Mouse (Mus musculus): ENCODE measurements around the gene Lamc3. TPM values are rescaled to one million over a fixed set of nuclear protein-coding genes. Genes with fewer than 3 reads are reported as not detected.
A peak's percentile ranks its signal among the peaks of the same experiment; 100 is the strongest.
"Not testable (repeated sequence)": the region's sequence is repeated elsewhere in the genome, so short reads cannot be mapped to it uniquely, and the experiment has no call there.

The Lamc3 gene
- polyA plus RNA-seq, 1 experiment from 2014 or later, result 4.1 TPM

DNA sequence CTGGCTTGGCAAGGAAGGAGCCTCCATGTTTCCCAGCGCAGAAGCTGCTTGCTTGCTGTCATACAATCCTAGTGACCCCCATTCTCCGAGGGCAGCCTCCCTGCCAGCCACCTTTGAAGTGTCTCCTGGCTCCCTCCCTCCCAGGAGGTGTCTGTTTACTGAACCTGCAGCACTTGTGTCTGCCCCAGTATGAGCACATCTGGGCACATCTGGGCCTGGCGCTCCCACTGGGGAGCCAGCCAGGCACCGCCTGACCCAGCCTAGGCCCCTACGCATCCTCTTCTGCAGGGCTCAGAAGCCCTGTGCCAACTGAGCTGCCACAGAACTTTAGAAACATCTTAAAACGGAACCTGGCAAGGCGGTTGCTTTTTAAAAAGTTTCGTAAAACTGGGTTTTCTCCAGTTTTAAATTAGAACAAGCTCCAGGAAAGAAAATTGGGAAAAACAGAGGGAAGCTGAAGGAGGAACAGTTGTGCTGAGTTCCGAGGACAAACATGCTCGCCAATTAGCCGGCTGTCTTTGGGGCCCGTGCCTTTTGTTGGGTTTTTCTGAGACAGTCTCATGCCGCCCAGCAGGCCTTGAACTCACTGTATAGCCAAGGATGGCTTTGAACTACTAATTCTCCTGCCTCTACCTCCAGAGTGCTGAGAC, 7.3 kb downstream of the Lamc3 start:
- Histone ChIP-seq H3K4me2 (replicated peaks; ENCODE audit: low read depth, low read length) (no peak overlapping the region), H3K27ac (ENCODE audit: low read length) (no peak overlapping the region; the same call in 1 of the 2 replicates)
- 50% methylated on average over 13 of the region's 13 CpGs for WGBS

GRCm38 (mm10) chr2:31900932-31901331, 13.8 kb downstream of the Lamc3 start:
- 80% methylated on average over 4 of the region's 4 CpGs for WGBS
- Histone ChIP-seq H3K9ac (replicated peaks; ENCODE audit: low read length) (no peak overlapping the region), H3K9me3 (ENCODE audit: low read length) (no peaks in the 10 kb centered on the region), H3K27ac (ENCODE audit: low read length) (no peak overlapping the region), H3K4me3 (ENCODE audit: low read length) (no peak overlapping the region), H3K36me3 (ENCODE audit: insufficient read depth, low read length) (no peaks in the 10 kb centered on the region), H3K4me1 (ENCODE audit: insufficient read depth, low read length) (no peaks in the 10 kb centered on the region), H3K4me2 (replicated peaks; ENCODE audit: low read depth, low read length) (no peak overlapping the region), H3K27me3 (ENCODE audit: insufficient read depth, low read length) (no peaks in the 10 kb centered on the region)
- ATAC-seq (ENCODE audit: low FRiP score, low TSS enrichment), result no peak

More for the DNA sequence above, 7.3 kb downstream of the Lamc3 start:
- peak; percentile 28; the same call in 1 of the 2 replicates for ATAC-seq (ENCODE audit: low FRiP score, low TSS enrichment)
- no peak overlapping the region for H3K9ac ChIP-seq (replicated peaks; ENCODE audit: low read length)
- H3K27me3 ChIP-seq (ENCODE audit: insufficient read depth, low read length), result no peaks in the 10 kb centered on the region
- peaks cover 28% of the 10 kb centered on the region for H3K4me1 ChIP-seq (ENCODE audit: insufficient read depth, low read length)
- no peaks in the 10 kb centered on the region for H3K36me3 ChIP-seq (ENCODE audit: insufficient read depth, low read length)
- H3K4me3 ChIP-seq (ENCODE audit: low read length), result no peak overlapping the region
- no peaks in the 10 kb centered on the region for H3K9me3 ChIP-seq (ENCODE audit: low read length)

DNA sequence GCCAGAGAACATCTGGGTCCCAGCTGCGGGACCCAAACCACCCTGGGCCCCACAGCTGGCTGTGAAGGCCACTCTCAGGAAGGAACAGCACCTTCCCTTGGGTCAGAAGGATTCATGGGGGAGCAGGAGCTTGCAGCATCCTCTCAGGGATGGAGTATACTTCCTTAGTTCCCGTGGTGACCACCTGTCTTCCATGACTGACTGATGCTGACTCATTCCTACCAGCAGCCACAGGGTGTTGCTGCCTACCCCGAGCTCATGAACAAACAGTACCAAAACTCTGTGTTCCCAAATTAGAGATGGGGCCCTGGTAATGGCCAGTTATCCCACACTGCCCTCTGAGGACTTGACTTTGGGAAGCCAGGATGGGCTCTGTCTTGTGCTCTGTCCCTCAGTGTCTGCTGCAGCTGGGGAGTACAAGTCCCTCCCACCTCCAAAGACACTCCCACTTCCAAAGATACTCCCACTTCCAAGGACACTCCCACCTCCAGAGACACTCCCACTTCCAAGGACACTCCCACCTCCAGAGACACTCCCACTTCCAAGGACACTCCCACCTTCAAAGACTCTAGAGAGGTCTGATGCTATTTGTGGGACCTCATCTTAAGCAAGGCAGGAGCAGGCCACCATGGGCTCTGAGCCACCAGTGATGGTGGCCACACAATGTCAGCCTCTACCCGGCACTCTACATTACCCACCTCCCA, 14.7 kb downstream of the Lamc3 start:
- no peak overlapping the region for H3K4me2 ChIP-seq (replicated peaks; ENCODE audit: low read depth, low read length)
- H3K36me3 ChIP-seq (ENCODE audit: insufficient read depth, low read length), result no peaks in the 10 kb centered on the region
- H3K9me3 ChIP-seq (ENCODE audit: low read length), result no peaks in the 10 kb centered on the region
- ATAC-seq (ENCODE audit: low FRiP score, low TSS enrichment), result no peak
- H3K27ac ChIP-seq (ENCODE audit: low read length), result no peak overlapping the region
- H3K4me1 ChIP-seq (ENCODE audit: insufficient read depth, low read length), result peaks cover 4% of the 10 kb centered on the region; the same call in 1 of the 2 replicates
- no peak overlapping the region for H3K4me3 ChIP-seq (ENCODE audit: low read length)
- no peaks in the 10 kb centered on the region for H3K27me3 ChIP-seq (ENCODE audit: insufficient read depth, low read length)
- WGBS, result 48% methylated on average over 4 of the region's 4 CpGs
- H3K9ac ChIP-seq (replicated peaks; ENCODE audit: low read length), result no peak overlapping the region

DNA sequence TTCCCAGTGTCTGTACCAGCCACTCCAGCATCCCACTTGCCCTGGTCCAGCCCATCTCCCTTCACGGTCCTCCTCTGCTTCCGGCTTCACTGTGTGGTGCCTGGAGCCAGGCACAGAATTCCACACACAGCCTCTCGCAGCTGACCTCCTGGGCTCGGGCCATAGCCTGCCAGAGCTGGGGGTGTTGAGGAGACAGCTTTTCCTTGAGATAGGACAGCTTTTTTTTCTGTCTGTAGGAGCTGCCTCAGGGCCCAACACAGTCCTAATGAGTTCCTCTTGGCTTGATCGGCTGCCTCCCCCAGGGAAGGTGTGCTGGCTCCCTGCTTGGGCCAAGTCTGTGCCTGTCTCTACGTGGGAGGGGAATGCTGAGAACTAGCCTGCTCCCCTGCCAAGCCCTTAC, 17.0 kb downstream of the Lamc3 start:
- no peak overlapping the region for H3K4me3 ChIP-seq (ENCODE audit: low read length)
- WGBS, result 26% methylated on average over 6 of the region's 6 CpGs
- H3K36me3 ChIP-seq (ENCODE audit: insufficient read depth, low read length), result no peaks in the 10 kb centered on the region
- no peaks in the 10 kb centered on the region for H3K27me3 ChIP-seq (ENCODE audit: insufficient read depth, low read length)
- H3K9me3 ChIP-seq (ENCODE audit: low read length), result no peaks in the 10 kb centered on the region
- H3K4me2 ChIP-seq (replicated peaks; ENCODE audit: low read depth, low read length), result no peak overlapping the region
- H3K27ac ChIP-seq (ENCODE audit: low read length), result no peak overlapping the region
- peaks cover 4% of the 10 kb centered on the region; the same call in 1 of the 2 replicates for H3K4me1 ChIP-seq (ENCODE audit: insufficient read depth, low read length)
- ATAC-seq (ENCODE audit: low FRiP score, low TSS enrichment), result no peak
- no peak overlapping the region for H3K9ac ChIP-seq (replicated peaks; ENCODE audit: low read length)

- H3K4me3 ChIP-seq (ENCODE audit: low read length), result no peak overlapping the region
- no peak overlapping the region for H3K27ac ChIP-seq (ENCODE audit: low read length)
- no peak overlapping the region for H3K9ac ChIP-seq (replicated peaks; ENCODE audit: low read length)
- H3K9me3 ChIP-seq (ENCODE audit: low read length), result no peaks in the 10 kb centered on the region
- no peak for ATAC-seq (ENCODE audit: low FRiP score, low TSS enrichment)
- H3K4me1 ChIP-seq (ENCODE audit: insufficient read depth, low read length), result peaks cover 4% of the 10 kb centered on the region; the same call in 1 of the 2 replicates
- no peaks in the 10 kb centered on the region for H3K36me3 ChIP-seq (ENCODE audit: insufficient read depth, low read length)
- 18% methylated on average over 8 of the region's 8 CpGs for WGBS
- no peak overlapping the region for H3K4me2 ChIP-seq (replicated peaks; ENCODE audit: low read depth, low read length)
- H3K27me3 ChIP-seq (ENCODE audit: insufficient read depth, low read length), result no peaks in the 10 kb centered on the region
Observed at GRCm38 (mm10) chr2:31904622-31905021, 17.5 kb downstream of the Lamc3 start.

DNA sequence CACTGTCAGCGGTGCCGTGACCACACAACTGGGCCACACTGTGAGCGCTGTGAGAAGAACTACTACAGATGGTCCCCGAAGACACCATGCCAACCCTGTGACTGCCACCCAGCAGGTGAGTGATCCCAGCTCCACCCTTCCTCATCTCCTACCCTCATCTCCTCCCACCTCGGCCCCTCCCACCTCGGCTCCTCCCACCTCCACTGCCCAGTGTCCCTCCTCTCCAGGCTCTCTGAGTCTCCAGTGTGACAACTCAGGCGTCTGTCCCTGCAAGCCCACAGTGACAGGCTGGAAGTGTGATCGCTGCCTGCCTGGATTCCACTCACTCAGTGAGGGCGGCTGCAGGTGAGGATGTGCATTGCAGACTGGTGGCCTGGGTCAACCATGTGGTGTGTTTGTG, 18.6 kb downstream of the Lamc3 start:
- H3K27me3 ChIP-seq (ENCODE audit: insufficient read depth, low read length), result no peaks in the 10 kb centered on the region
- no peak overlapping the region for H3K9ac ChIP-seq (replicated peaks; ENCODE audit: low read length)
- no peaks in the 10 kb centered on the region for H3K9me3 ChIP-seq (ENCODE audit: low read length)
- no peaks in the 10 kb centered on the region for H3K36me3 ChIP-seq (ENCODE audit: insufficient read depth, low read length)
- WGBS, result 37% methylated on average over 9 of the region's 9 CpGs
- H3K27ac ChIP-seq (ENCODE audit: low read length), result no peak overlapping the region
- H3K4me2 ChIP-seq (replicated peaks; ENCODE audit: low read depth, low read length), result no peak overlapping the region
- no peak overlapping the region for H3K4me3 ChIP-seq (ENCODE audit: low read length)
- peaks cover 4% of the 10 kb centered on the region; the same call in 1 of the 2 replicates for H3K4me1 ChIP-seq (ENCODE audit: insufficient read depth, low read length)
- ATAC-seq (ENCODE audit: low FRiP score, low TSS enrichment), result 0 out of 2 replicates have a peak, but pooled peaks have one; percentile 17

- no peak overlapping the region for H3K4me2 ChIP-seq (replicated peaks; ENCODE audit: low read depth, low read length)
- ATAC-seq (ENCODE audit: low FRiP score, low TSS enrichment), result no peak
- no peaks in the 10 kb centered on the region for H3K36me3 ChIP-seq (ENCODE audit: insufficient read depth, low read length)
- peaks cover 4% of the 10 kb centered on the region; the same call in 1 of the 2 replicates for H3K4me1 ChIP-seq (ENCODE audit: insufficient read depth, low read length)
- 67% methylated on average over 9 of the region's 9 CpGs for WGBS
- H3K4me3 ChIP-seq (ENCODE audit: low read length), result no peak overlapping the region
- no peaks in the 10 kb centered on the region for H3K27me3 ChIP-seq (ENCODE audit: insufficient read depth, low read length)
- H3K27ac ChIP-seq (ENCODE audit: low read length), result no peak overlapping the region
- H3K9ac ChIP-seq (replicated peaks; ENCODE audit: low read length), result no peak overlapping the region
- no peaks in the 10 kb centered on the region for H3K9me3 ChIP-seq (ENCODE audit: low read length)
Observed at GRCm38 (mm10) chr2:31906407-31906806, 19.3 kb downstream of the Lamc3 start.

- Histone ChIP-seq H3K9ac (replicated peaks; ENCODE audit: low read length) (no peak overlapping the region), H3K9me3 (ENCODE audit: low read length) (no peaks in the 10 kb centered on the region), H3K27ac (ENCODE audit: low read length) (no peak overlapping the region), H3K4me3 (ENCODE audit: low read length) (no peak overlapping the region), H3K4me2 (replicated peaks; ENCODE audit: low read depth, low read length) (no peak overlapping the region), H3K27me3 (ENCODE audit: insufficient read depth, low read length) (no peaks in the 10 kb centered on the region), H3K4me1 (ENCODE audit: insufficient read depth, low read length) (no peaks in the 10 kb centered on the region), H3K36me3 (ENCODE audit: insufficient read depth, low read length) (no peaks in the 10 kb centered on the region)
- no peak for ATAC-seq (ENCODE audit: low FRiP score, low TSS enrichment)
- 72% methylated on average over 4 of the region's 4 CpGs for WGBS
Observed at GRCm38 (mm10) chr2:31912575-31912974, 25.5 kb downstream of the Lamc3 start.

GRCm38 (mm10) chr2:31914213-31914612, 27.1 kb downstream of the Lamc3 start:
- not testable (repeated sequence) for H3K4me1 ChIP-seq (ENCODE audit: insufficient read depth, low read length); H3K27me3 ChIP-seq (ENCODE audit: insufficient read depth, low read length); H3K4me3 ChIP-seq (ENCODE audit: low read length); H3K9me3 ChIP-seq (ENCODE audit: low read length); H3K27ac ChIP-seq (ENCODE audit: low read length); ATAC-seq (ENCODE audit: low FRiP score, low TSS enrichment); H3K4me2 ChIP-seq (replicated peaks; ENCODE audit: low read depth, low read length); H3K36me3 ChIP-seq (ENCODE audit: insufficient read depth, low read length); H3K9ac ChIP-seq (replicated peaks; ENCODE audit: low read length)

DNA sequence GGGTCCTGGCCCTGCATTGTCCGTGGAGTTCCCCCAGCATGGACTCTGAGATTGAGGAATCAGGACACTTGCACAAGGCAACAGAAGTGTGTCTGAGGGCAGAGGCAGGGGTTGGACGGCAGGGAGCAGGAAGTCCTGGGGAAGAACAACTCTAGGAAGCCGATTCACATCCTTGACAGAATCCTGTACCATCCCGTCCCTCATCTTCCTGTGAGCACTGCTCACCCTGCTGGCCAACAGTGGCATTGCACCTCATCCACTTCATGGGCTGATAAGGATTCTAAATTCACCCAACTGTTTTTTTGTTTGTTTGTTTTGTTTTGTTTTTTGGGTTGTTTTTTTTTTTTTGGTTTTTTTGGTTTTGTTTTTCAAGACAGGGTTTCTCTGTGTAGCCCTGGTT, 28.0 kb downstream of the Lamc3 start:
- H3K27me3 ChIP-seq (ENCODE audit: insufficient read depth, low read length), result no peaks in the 10 kb centered on the region
- WGBS, result 19% methylated on average over 4 of the region's 4 CpGs

More for the DNA sequence above, 28.0 kb downstream of the Lamc3 start:
- no peak for ATAC-seq (ENCODE audit: low FRiP score, low TSS enrichment)
- no peak overlapping the region for H3K27ac ChIP-seq (ENCODE audit: low read length)
- H3K4me2 ChIP-seq (replicated peaks; ENCODE audit: low read depth, low read length), result no peak overlapping the region
- no peak overlapping the region for H3K9ac ChIP-seq (replicated peaks; ENCODE audit: low read length)
- no peaks in the 10 kb centered on the region for H3K4me1 ChIP-seq (ENCODE audit: insufficient read depth, low read length)
- no peak overlapping the region for H3K4me3 ChIP-seq (ENCODE audit: low read length)
- no peaks in the 10 kb centered on the region for H3K9me3 ChIP-seq (ENCODE audit: low read length)
- no peaks in the 10 kb centered on the region for H3K36me3 ChIP-seq (ENCODE audit: insufficient read depth, low read length)
